Mouse (Mus musculus) layer of hippocampus, postnatal 10 days (tissue): ENCODE measurements around the gene Tnnt2. TPM values are rescaled to one million over a fixed set of nuclear protein-coding genes. Genes with fewer than 3 reads are reported as not detected.

Experiments
- DNase-seq, 2 experiments: peaks; one replicate each; pipeline ENCODE4 v3.0.0; 2021; ENCODE audit warnings: low spot score in 2 of 2
- total RNA-seq, 2 experiments: library from RNA; stranded (reverse); gene quantifications; 2 replicates each; pipeline ENCODE4 v1.2.3; 2021

The Tnnt2 gene
- total RNA-seq, 2 experiments from 2014 or later = 0.42 to 1.7 TPM

DNA sequence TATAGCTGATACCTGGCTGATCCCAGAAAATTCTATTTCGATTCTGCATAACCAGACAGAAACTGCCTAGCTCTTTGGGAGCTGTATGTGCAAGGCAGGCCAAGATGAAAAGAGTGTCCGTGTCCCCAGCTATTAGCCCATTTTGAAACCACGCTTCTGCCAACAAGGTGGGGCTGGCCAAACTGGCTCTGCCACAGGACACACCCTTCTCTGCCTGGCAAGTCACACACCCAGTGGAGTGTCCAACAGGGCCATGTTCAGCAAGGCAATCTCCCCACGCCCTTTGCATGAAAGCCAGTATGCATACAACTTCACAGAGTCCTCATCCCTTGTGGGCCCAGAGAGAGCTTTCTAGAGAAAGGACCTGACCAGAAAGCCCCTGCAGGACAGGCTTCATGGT is 59.2 kb downstream of the Tnnt2 start:
- DNase-seq = no peak

DNA sequence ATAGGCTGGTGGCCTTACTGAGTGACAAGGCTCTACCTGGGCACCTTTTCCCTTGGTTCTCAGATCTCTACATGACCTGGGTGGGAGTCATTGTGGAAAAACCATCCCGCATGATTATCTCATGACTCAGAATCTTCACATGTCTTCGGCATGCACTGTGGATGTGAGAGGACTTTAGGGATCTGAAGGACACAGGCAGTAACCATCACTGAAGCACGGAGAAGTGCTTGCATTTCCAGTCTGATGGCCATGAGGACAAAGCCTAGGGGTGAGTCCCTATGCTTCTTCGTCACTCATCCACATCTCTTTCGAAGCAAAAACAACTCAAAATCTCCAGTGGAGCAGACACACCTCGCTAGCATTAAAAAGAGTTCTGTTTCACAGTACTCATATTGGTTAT is 63.1 kb downstream of the Tnnt2 start:
- DNase-seq = no peak

DNA sequence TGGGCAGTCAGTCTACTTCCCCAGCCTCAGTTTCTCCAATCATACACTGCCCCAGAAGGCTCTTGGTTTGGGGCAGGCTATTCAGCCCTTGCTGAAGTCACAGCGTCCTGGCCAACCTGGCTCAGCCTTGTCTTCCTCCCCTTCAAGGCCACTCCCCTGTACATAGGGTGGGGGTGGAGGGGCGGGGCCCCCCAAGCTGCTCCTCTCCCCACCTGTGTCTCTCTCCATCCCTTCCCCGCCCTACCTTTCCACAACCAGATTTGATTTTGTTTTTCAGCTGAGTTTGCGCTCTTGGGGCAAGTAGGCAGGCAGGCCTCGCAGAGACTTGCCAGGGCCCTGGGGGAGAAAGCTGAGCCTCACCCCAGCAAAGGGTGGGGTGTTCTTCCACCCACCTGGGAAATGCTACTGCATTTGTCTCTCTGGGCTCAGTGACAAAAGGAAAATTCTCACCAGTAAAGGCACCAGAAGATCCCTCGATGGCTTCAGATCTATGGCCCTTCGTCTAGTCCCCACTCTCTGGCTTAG is 63.9 kb downstream of the Tnnt2 start:
- DNase-seq = no peak

Other genes with a start within 250 kb of the Tnnt2 start
- 100 to 1,000 TPM; 214 to 218 TPM for gene Nav1, start 229.1 kb upstream of the Tnnt2 start, total RNA-seq
- 10 to 100 TPM; 82.2 to 91.4 TPM for gene Csrp1, start 116.3 kb upstream of the Tnnt2 start, total RNA-seq
- gene Phlda3, start 70.2 kb upstream of the Tnnt2 start, total RNA-seq = 10 to 100 TPM; 12.3 to 12.7 TPM
- not detected for gene Tnni1, start 56.9 kb upstream of the Tnnt2 start, total RNA-seq
- gene Lad1, start 17.8 kb upstream of the Tnnt2 start, total RNA-seq = 1 to 10 TPM in 1 of 2 experiments, under 1 TPM in 1; 0.64 to 1.1 TPM
- under 1 TPM in 1 of 2 experiments, not detected in 1; 0.09 TPM for gene Pkp1, start 82.9 kb downstream of the Tnnt2 start, total RNA-seq
- under 1 TPM; 0.04 to 0.23 TPM for gene Igfn1, start 170.0 kb downstream of the Tnnt2 start, total RNA-seq
- gene Tmem9, start 171.8 kb downstream of the Tnnt2 start, total RNA-seq = 10 to 100 TPM; 69.7 to 81.4 TPM
- under 1 TPM in 1 of 2 experiments, not detected in 1; 0.71 TPM for gene Ascl5, start 214.4 kb downstream of the Tnnt2 start, total RNA-seq
- gene Cacna1s, start 216.4 kb downstream of the Tnnt2 start, total RNA-seq = 1 to 10 TPM in 1 of 2 experiments, under 1 TPM in 1; 0.80 to 1.3 TPM